Mouse (Mus musculus): ENCODE measurements around the gene Capza1. TPM values are rescaled to one million over a fixed set of nuclear protein-coding genes. Genes with fewer than 3 reads are reported as not detected.
"Not testable (repeated sequence)": the region's sequence is repeated elsewhere in the genome, so short reads cannot be mapped to it uniquely, and the experiment has no call there.

Gene Capza1
- total RNA-seq, 2 experiments from 2014 or later = 30.8 to 33.5 TPM

DNA sequence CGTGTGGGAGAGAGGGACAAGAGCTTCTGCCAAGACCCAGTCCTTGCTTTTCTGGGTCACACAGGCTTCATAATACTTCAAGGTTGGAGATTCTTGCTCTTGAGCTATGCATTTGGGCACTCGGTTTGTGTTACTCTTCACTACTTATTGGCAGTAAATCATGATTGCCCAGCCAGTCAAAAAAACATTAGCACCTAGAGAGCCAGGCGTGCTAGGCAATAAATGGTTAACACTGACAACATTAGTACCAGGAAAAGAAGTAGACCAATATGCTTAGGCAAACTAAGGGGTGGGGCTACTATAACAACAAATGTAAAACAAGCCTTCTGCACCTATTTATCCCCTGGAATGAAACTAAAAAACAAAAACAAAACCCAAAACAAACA, 45.6 kb downstream of the Capza1 start:
- DNase-seq = no peak
- intact Hi-C loops (cut with DNase I; ENCODE audit: low total_unique reads) = no loop called here

- DNase-seq = peak; percentile 71
- intact Hi-C loops (cut with DNase I; ENCODE audit: low total_unique reads) = no loop called here
Observed at GRCm38 (mm10) chr3:104817991-104818748, 46.1 kb downstream of the Capza1 start, which contains the start of gene Mov10. Gene Mov10 (minus strand): TSS chr3:104818563.

DNA sequence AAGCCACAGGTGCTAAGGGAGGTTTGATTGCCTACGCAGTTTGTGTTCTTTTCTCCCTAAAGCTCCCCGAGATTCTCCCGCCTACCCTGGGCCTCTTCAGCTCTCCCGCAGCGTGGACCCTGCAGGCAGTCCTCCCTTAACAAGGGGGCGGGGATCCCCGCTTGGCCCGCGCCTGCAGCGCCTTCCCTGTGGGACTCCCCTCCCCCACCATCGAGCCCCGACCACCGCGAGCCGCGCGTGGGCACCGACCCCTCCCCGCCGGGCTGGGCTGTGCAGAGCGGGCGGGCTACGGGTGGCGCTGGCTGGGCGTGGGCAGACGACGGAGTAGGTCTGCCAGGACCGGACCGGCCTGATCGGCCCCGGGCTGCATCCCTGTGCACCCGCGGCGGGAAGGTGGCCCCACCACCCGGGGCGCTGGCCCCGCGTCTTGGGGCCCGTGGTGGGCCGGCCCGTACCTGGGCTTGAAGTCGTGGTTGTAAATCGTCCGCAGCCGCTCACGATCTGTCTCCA, 46.8 kb downstream of the Capza1 start:
- DNase-seq = peak; percentile 60
- intact Hi-C loops (cut with DNase I; ENCODE audit: low total_unique reads) = no loop called here

- DNase-seq = no peak
- intact Hi-C loops (cut with DNase I; ENCODE audit: low total_unique reads) = no loop called here
Observed at GRCm38 (mm10) chr3:104816130-104816529, 48.2 kb downstream of the Capza1 start.

DNA sequence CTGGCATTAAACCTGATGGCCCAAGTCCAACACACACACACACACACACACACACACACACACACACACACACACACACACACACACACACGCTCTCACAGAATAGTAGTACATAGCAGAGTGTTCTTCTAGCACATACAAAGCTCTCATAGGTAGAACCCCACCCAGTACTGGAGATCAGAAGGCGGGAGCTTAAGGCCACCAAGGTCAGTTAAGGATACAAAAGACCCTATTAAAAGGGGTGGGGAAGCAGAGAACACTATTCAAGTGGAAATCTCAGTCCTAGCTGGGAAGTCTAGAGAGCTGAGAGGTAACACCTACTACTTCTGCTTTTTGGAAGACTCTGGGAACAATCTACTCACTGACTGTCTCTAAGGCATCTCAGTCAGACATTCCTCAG, 49.0 kb downstream of the Capza1 start:
- intact Hi-C loops (cut with DNase I; ENCODE audit: low total_unique reads) = no loop called here
- no peak for DNase-seq

DNA sequence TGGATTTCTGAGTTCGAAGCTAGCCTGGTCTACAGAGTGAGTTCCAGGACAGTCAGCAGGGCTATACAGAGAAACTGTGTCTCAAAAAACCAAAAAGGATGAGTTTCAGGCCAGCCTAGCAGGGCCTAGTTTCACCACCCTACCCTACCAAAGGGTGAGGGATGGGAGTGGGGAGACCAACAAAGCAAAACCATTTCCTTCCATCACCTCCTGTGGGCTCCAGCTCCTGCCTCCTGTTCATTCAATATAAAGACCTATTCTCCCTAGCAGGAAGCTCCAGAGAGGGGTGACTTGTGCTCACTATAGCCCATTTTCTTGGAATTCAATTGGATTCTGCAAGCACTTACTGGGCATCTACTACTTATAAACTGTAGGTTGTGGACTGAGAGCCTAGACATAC, 49.6 kb downstream of the Capza1 start:
- intact Hi-C loops (cut with DNase I; ENCODE audit: low total_unique reads) = no loop called here
- no peak for DNase-seq

- DNase-seq; intact Hi-C loops (cut with DNase I; ENCODE audit: low total_unique reads): not testable (repeated sequence)
Observed at GRCm38 (mm10) chr3:104813227-104813626, 51.1 kb downstream of the Capza1 start.

GRCm38 (mm10) chr3:104812254-104812653, 52.1 kb downstream of the Capza1 start:
- intact Hi-C loops (cut with DNase I; ENCODE audit: low total_unique reads) = no loop called here
- DNase-seq = no peak

- DNase-seq = no peak
- intact Hi-C loops (cut with DNase I; ENCODE audit: low total_unique reads) = no loop called here
Observed at GRCm38 (mm10) chr3:104811752-104812151, 52.6 kb downstream of the Capza1 start.

DNA sequence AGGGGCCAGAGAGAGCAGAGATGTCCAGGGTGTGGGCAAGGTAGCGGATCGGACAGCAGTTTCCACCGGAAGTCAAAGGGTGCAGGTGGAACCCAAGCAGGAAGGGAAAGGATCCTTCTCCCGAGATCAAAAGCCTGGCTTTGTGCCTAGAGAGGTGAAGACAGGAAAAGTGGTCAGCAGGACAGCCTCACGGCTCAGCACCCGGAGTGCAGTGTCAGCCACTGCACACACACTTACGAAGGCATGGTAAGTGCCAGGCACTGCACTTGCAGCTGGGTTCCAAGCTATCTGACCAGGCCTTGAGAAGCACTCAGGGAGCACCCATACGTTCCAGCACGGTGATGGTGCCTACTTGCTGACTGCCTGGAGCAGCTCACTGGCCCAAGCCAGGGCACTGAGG, 58.8 kb downstream of the Capza1 start:
- intact Hi-C loops (cut with DNase I; ENCODE audit: low total_unique reads) = no loop called here
- DNase-seq = no peak

DNA sequence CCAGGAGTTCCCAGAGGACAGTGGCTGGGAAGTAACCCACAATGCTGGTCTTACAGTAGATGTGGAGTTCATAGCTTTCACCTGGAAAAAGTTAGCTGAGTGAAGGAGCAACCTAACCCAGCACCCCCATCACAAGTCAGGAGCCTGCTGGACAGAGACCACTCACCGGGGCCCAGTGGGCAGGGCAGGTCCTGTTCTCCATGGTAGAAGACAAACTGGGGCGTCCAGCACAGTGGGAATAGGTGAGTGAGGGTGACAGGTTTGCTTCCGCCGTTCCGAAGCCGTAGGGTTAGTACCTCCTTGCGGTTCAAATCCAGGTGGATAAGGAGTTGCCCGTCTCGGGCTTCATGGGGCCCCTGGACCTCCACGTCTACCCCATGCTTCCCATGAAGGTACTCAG, 60.0 kb downstream of the Capza1 start:
- no peak for DNase-seq
- intact Hi-C loops (cut with DNase I; ENCODE audit: low total_unique reads) = no loop called here

- DNase-seq = no peak
- intact Hi-C loops (cut with DNase I; ENCODE audit: low total_unique reads) = no loop called here
Observed at GRCm38 (mm10) chr3:104801481-104801880, 62.8 kb downstream of the Capza1 start.

DNA sequence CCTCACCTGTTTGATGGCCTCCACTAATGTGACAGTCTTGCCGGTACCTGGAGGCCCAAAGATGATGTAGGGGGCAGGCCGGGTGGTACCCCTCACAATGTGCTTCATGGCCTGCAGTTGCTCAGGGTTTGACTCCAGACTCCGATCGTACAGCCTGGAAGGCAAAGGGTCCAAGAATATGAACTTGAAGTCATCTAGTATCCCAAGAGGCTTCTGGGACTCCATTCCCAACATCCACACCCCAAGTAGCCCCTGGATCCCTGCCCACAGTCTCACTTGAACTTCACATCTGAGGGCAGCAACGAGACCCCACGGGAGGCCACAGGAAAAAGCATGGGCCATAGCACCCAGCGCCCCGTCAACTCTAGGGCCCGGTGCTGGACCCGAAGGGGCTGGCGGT, 63.6 kb downstream of the Capza1 start:
- no peak for DNase-seq

GRCm38 (mm10) chr3:104796430-104797082, 67.7 kb downstream of the Capza1 start:
- no peak for DNase-seq
- intact Hi-C loops (cut with DNase I; ENCODE audit: low total_unique reads) = no loop called here

More for the DNA sequence above, 63.6 kb downstream of the Capza1 start:
- intact Hi-C loops (cut with DNase I; ENCODE audit: low total_unique reads) = no loop called here

- intact Hi-C loops (cut with DNase I; ENCODE audit: low total_unique reads) = no loop called here
- no peak for DNase-seq
Observed at GRCm38 (mm10) chr3:104795661-104796340, 68.5 kb downstream of the Capza1 start.

DNA sequence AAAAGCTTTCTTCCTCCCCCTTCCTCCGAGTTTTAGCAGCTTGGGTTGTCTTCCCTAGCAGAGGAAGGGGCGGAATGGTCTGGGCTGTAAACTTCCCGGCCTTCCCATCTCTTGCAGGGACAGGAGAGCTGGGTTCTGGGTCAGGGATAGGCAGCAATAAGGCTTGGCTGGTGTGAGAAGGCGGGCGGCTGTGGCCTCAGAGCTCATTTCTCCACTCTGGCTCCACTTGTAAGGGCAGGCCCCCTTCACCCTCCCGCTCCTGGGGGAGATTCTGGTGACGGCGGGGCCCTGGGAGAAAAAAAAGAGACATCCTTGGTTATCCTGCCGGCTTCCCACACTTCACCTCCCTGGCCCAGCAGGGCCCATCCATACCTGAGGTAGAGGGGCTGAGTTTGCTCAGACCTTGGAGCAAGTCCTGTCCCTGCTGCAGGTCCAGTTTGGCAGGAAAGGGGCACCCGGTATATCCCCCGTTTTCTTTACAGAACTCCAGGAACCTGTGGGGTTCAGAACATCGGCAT, 69.3 kb downstream of the Capza1 start:
- intact Hi-C loops (cut with DNase I; ENCODE audit: low total_unique reads) = loop anchor here (5.0 kb wide), 1 partner anchor 67 kb away; the partner anchor contains the start of genes Capza1 and St7l
- no peak for DNase-seq

DNA sequence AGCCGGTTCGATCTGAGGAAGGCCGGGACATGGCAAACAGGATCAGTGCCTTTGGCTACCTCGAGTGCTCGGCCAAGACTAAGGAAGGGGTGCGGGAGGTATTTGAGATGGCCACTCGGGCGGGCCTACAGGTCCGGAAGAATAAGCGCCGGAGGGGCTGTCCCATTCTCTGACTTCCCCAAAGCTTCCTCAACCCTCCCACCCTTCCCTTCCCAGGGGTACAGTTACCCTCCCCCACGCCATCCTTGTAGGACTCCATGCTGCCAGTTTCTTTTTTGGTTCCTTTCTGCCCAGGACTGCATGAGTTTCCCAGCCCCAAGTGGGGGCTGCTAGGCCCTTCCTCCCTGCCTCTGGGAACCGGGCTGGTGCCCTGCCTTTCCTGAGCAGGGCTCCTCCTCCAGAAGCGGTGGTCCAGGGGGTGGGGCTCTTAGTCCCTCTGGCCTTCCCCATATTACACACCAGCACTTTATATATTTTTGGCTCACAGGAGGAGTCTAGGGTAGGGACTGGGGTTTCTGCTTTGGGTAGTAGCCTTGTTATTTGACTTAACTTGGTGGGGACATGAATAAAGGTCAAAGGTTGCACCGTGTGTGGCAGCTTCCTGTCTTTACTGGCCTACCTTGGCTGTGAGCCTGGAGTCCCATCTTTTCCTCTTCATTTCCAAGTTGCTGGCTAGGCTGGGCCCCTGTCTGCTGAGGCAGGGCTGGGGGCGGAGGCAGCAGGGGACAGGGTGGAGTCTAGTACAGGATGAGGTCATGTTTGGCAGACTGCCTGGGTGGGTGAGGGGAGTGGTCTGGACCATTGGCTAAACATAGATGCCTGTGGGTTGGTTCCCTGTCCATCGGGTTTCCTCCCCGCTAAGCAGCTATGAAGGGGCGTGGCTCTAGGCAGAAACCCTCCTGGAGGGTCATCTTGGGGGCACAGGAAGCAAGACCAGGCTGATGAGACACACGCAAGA, 70.2 kb downstream of the Capza1 start:
- DNase-seq = peak; percentile 94
- intact Hi-C loops (cut with DNase I; ENCODE audit: low total_unique reads) = loop anchor here (5.0 kb wide), 1 partner anchor 68 kb away; the partner anchor contains the start of genes Capza1 and St7l

GRCm38 (mm10) chr3:104792360-104793270, 71.7 kb downstream of the Capza1 start:
- intact Hi-C loops (cut with DNase I; ENCODE audit: low total_unique reads) = loop anchor here (5.0 kb wide), 1 partner anchor 70 kb away; the partner anchor contains the start of genes Capza1 and St7l
- DNase-seq = no peak

All from gastrocnemius, postnatal 14 days (tissue).